Mouse (Mus musculus) CH12.LX (cell line): ENCODE data around the gene Bcat1.

ENCODE experiments used
- CTCF ChIP-seq, 2 experiments: IDR thresholded peaks in 1 of 2; conservative IDR thresholded peaks in 1 of 2; 2 replicates each; pipeline ENCODE4 v1.5.1; 2011 to 2012; ENCODE audit warnings: low read depth in 2 of 2, low read length in 2 of 2, improper control_type of control experiment in 1 of 2, inconsistent platforms in 1 of 2, mild to moderate bottlenecking in 1 of 2, moderate library complexity in 1 of 2
- ELF1 ChIP-seq: IDR thresholded peaks from 2 replicates; pipeline ENCODE4 v1.6.1; 2014; ENCODE audit warnings: low read depth, mild to moderate bottlenecking, inconsistent platforms, low read length, improper control_type of control experiment
- EP300 ChIP-seq: IDR thresholded peaks from 2 replicates; pipeline ENCODE4 v1.6.1; 2011; ENCODE audit warnings: low read length, improper control_type of control experiment
- KAT2A ChIP-seq: IDR thresholded peaks from 2 replicates; pipeline ENCODE4 v1.6.1; 2012; ENCODE audit warnings: low read length, improper control_type of control experiment, inconsistent platforms; ENCODE audit not compliant: insufficient replicate concordance
- TCF12 ChIP-seq: IDR thresholded peaks from 2 replicates; pipeline ENCODE4 v1.6.1; 2014; ENCODE audit warnings: low read depth, mild to moderate bottlenecking, inconsistent platforms, low read length, improper control_type of control experiment
- UBTF ChIP-seq: IDR thresholded peaks from 2 replicates; pipeline ENCODE4 v1.6.1; 2012; ENCODE audit warnings: low read depth, mild to moderate bottlenecking, inconsistent platforms, low read length, improper control_type of control experiment, moderate library complexity
- USF2 ChIP-seq: conservative IDR thresholded peaks from 2 replicates; pipeline ENCODE4 v1.6.1; 2011; ENCODE audit warnings: low read depth, low read length, improper control_type of control experiment
- ZKSCAN1 ChIP-seq: IDR thresholded peaks from 2 replicates; pipeline ENCODE4 v1.6.1; 2012; ENCODE audit warnings: low read depth, inconsistent platforms, low read length, improper control_type of control experiment, borderline replicate concordance

- TF ChIP-seq UBTF (no peak), KAT2A (no peak), CTCF (conservative IDR thresholded peaks at IDR 0.05 in 1 of 2, IDR thresholded peaks at IDR 0.05 in 1 of 2; ENCODE audit: low read depth in 2 of 2, low read length in 2 of 2) (no peak), USF2 (no peak), EP300 (no peak), TCF12 (no peak), ZKSCAN1 (no peak), ELF1 (no peak)
Measured at GRCm38 (mm10) chr6:145062763-145063162, 13.2 kb downstream of the Bcat1 start.
